Mouse (Mus musculus) kidney, embryonic 15.5 days (tissue): ENCODE data around the gene Flvcr1. TPM values are rescaled to one million over a fixed set of nuclear protein-coding genes. Genes with fewer than 3 reads are reported as not detected.
"Not testable (repeated sequence)": the region's sequence is repeated elsewhere in the genome, so short reads cannot be mapped to it uniquely, and the experiment has no call there.

ENCODE experiments used
- ATAC-seq: fragments of 200-750 bp; cut with Nextera tagmentation; replicated peaks from 2 replicates; pipeline ENCODE4 v1.8.0; 2017; ENCODE audit warnings: moderate TSS enrichment; ENCODE audit not compliant: low FRiP score
- H3K27ac ChIP-seq: fragments of 300-500 bp; sonication (generic); 2 replicates; pipeline ENCODE4 v1.5.1; 2015; ENCODE audit warnings: mild to moderate bottlenecking, inconsistent platforms
- H3K27me3 ChIP-seq: fragments of 300-500 bp; sonication (generic); 2 replicates; pipeline ENCODE4 v1.6.1; 2015; ENCODE audit warnings: inconsistent platforms
- H3K36me3 ChIP-seq: fragments of 300-500 bp; sonication (generic); 2 replicates; pipeline ENCODE4 v1.6.1; 2015; ENCODE audit warnings: inconsistent platforms
- H3K4me1 ChIP-seq: fragments of 300-500 bp; sonication (generic); 2 replicates; pipeline ENCODE4 v1.6.1; 2015; ENCODE audit warnings: inconsistent platforms
- H3K4me2 ChIP-seq: fragments of 300-500 bp; sonication (generic); 2 replicates; pipeline ENCODE4 v1.6.1; 2015; ENCODE audit warnings: moderate library complexity, mild to moderate bottlenecking, inconsistent platforms
- H3K4me3 ChIP-seq: fragments of 300-500 bp; sonication (generic); replicated peaks from 2 replicates; pipeline ENCODE4 v1.5.1; 2015; ENCODE audit warnings: mild to moderate bottlenecking, inconsistent platforms
- H3K9ac ChIP-seq: fragments of 300-500 bp; sonication (generic); 2 replicates; pipeline ENCODE4 v1.6.1; 2015; ENCODE audit warnings: mild to moderate bottlenecking, inconsistent platforms
- H3K9me3 ChIP-seq: fragments of 300-500 bp; sonication (generic); replicated peaks from 2 replicates; pipeline ENCODE4 v1.6.1; 2016; ENCODE audit warnings: inconsistent platforms
- WGBS: fragments of 180-500 bp; shearing (Covaris S2); methylation state at CpG from one replicate; pipeline ENCODE4 v1.1.7; 2015; ENCODE audit warnings: mixed read lengths; 5-methylcytosine and 5-hydroxymethylcytosine counted together
- polyA plus RNA-seq: library from polyadenylated mRNA; unstranded; fragments of >200 nt; fragmentation: Nextera tagmentation; extraction: Ambion mirVana; gene quantifications from 2 replicates; pipeline ENCODE4 v1.2.1, GENCODE M21; 2015

The Flvcr1 gene
- polyA plus RNA-seq, 1 experiment from 2014 or later = 6.7 TPM

GRCm38 (mm10) chr1:191036554-191037334, 10.8 kb upstream of the Flvcr1 start, which contains the start of gene Spata45:
Spata45 (plus strand) TSS chr1:191036639.
- no peaks in the 10 kb centered on the region for H3K36me3 ChIP-seq
- 77% methylated on average over 6 of the region's 6 CpGs for WGBS
- no peak within 1 kb of the TSS for H3K9ac ChIP-seq
- H3K4me2 ChIP-seq = no peak within 1 kb of the TSS
- no peaks in the 10 kb centered on the region for H3K9me3 ChIP-seq
- no peaks in the 10 kb centered on the region for H3K27me3 ChIP-seq
- no peak for ATAC-seq
- no peak within 1 kb of the TSS for H3K27ac ChIP-seq
- H3K4me1 ChIP-seq = no peaks in the 10 kb centered on the region
- H3K4me3 ChIP-seq = no peak within 1 kb of the TSS

- H3K4me3 ChIP-seq = no peak overlapping the region
- H3K27me3 ChIP-seq = no peaks in the 10 kb centered on the region
- no peaks in the 10 kb centered on the region for H3K4me1 ChIP-seq
- WGBS = 56% methylated on average over 4 of the region's 4 CpGs
- H3K27ac ChIP-seq = no peak overlapping the region
- no peak overlapping the region for H3K4me2 ChIP-seq
- H3K9ac ChIP-seq = no peak overlapping the region
- H3K36me3 ChIP-seq = no peaks in the 10 kb centered on the region
- no peaks in the 10 kb centered on the region for H3K9me3 ChIP-seq
- ATAC-seq = no peak
Observed at GRCm38 (mm10) chr1:191035649-191036048, 9.7 kb upstream of the Flvcr1 start.

- not testable (repeated sequence) for H3K4me1 ChIP-seq, H3K4me3 ChIP-seq, H3K36me3 ChIP-seq, H3K27ac ChIP-seq, H3K9ac ChIP-seq, H3K4me2 ChIP-seq, H3K9me3 ChIP-seq, H3K27me3 ChIP-seq, ATAC-seq
- WGBS = 77% methylated on average over 6 of the region's 6 CpGs
Observed at GRCm38 (mm10) chr1:191030922-191031425, 5.0 kb upstream of the Flvcr1 start.

GRCm38 (mm10) chr1:191030182-191030581, 4.2 kb upstream of the Flvcr1 start:
- Histone ChIP-seq H3K27ac (0 out of 2 replicates have a peak overlapping the region, but pooled peaks have one; percentile 54), H3K9ac (no peak overlapping the region), H3K36me3 (no peaks in the 10 kb centered on the region), H3K4me3 (no peak overlapping the region), H3K9me3 (no peaks in the 10 kb centered on the region), H3K4me1 (peaks cover 11% of the 10 kb centered on the region), H3K27me3 (no peaks in the 10 kb centered on the region), H3K4me2 (0 out of 2 replicates have a peak overlapping the region, but pooled peaks have one; percentile 3)
- no peak for ATAC-seq
- WGBS = 60% methylated on average over 10 of the region's 10 CpGs

GRCm38 (mm10) chr1:191025016-191026012, 644 bp downstream of the Flvcr1 start:
- H3K4me3 ChIP-seq = peak overlapping the region; percentile 85
- H3K27ac ChIP-seq = peak overlapping the region; percentile 80
- ATAC-seq = peak; percentile 45; the same call in 1 of the 2 replicates
- no peaks in the 10 kb centered on the region for H3K9me3 ChIP-seq
- H3K9ac ChIP-seq = peak overlapping the region; percentile 85
- 2% methylated on average over 69 of the region's 69 CpGs for WGBS
- H3K27me3 ChIP-seq = no peaks in the 10 kb centered on the region
- H3K4me2 ChIP-seq = peak overlapping the region; percentile 93
- peaks cover 17% of the 10 kb centered on the region for H3K4me1 ChIP-seq
- H3K36me3 ChIP-seq = 0 out of 2 replicates have a peak, but pooled peaks cover 13% of the 10 kb centered on the region

GRCm38 (mm10) chr1:191023806-191024205, 2.2 kb downstream of the Flvcr1 start:
- ATAC-seq, H3K27me3 ChIP-seq, H3K9ac ChIP-seq, H3K4me3 ChIP-seq, H3K27ac ChIP-seq, H3K9me3 ChIP-seq, H3K4me2 ChIP-seq: not testable (repeated sequence)
- peaks cover 17% of the 10 kb centered on the region for H3K4me1 ChIP-seq
- H3K36me3 ChIP-seq = peaks cover 18% of the 10 kb centered on the region; the same call in 1 of the 2 replicates
- WGBS = 88% methylated on average over 6 of the region's 6 CpGs

GRCm38 (mm10) chr1:191023140-191023539, 2.8 kb downstream of the Flvcr1 start:
- no peak for ATAC-seq
- Histone ChIP-seq H3K4me3 (no peak overlapping the region), H3K36me3 (peaks cover 18% of the 10 kb centered on the region; the same call in 1 of the 2 replicates), H3K9ac (no peak overlapping the region), H3K4me2 (no peak overlapping the region), H3K4me1 (peaks cover 17% of the 10 kb centered on the region), H3K27ac (no peak overlapping the region), H3K9me3 (no peaks in the 10 kb centered on the region), H3K27me3 (no peaks in the 10 kb centered on the region)
- 82% methylated on average over 2 of the region's 2 CpGs for WGBS

- H3K9ac ChIP-seq = no peak overlapping the region
- no peak overlapping the region for H3K27ac ChIP-seq
- H3K27me3 ChIP-seq = no peaks in the 10 kb centered on the region
- H3K4me2 ChIP-seq = no peak overlapping the region
- 76% methylated on average over 7 of the region's 7 CpGs for WGBS
- H3K9me3 ChIP-seq = no peaks in the 10 kb centered on the region
- no peak for ATAC-seq
- peaks cover 9% of the 10 kb centered on the region for H3K4me1 ChIP-seq
- H3K4me3 ChIP-seq = no peak overlapping the region
- H3K36me3 ChIP-seq = peaks cover 24% of the 10 kb centered on the region
Observed at GRCm38 (mm10) chr1:191021016-191021415, 4.9 kb downstream of the Flvcr1 start.

GRCm38 (mm10) chr1:191020217-191020924, 5.6 kb downstream of the Flvcr1 start:
- Histone ChIP-seq H3K4me2 (no peak overlapping the region), H3K4me1 (peaks cover 8% of the 10 kb centered on the region), H3K27ac (no peak overlapping the region), H3K4me3 (no peak overlapping the region), H3K27me3 (no peaks in the 10 kb centered on the region), H3K36me3 (peaks cover 25% of the 10 kb centered on the region), H3K9ac (no peak overlapping the region), H3K9me3 (no peaks in the 10 kb centered on the region)
- WGBS = 79% methylated on average over 3 of the region's 3 CpGs
- no peak for ATAC-seq

GRCm38 (mm10) chr1:191019803-191020202, 6.2 kb downstream of the Flvcr1 start:
- Histone ChIP-seq H3K9me3 (no peaks in the 10 kb centered on the region), H3K27me3 (no peaks in the 10 kb centered on the region), H3K9ac (no peak overlapping the region), H3K4me1 (peaks cover 2% of the 10 kb centered on the region), H3K27ac (no peak overlapping the region), H3K36me3 (peaks cover 30% of the 10 kb centered on the region), H3K4me3 (no peak overlapping the region), H3K4me2 (no peak overlapping the region)
- 93% methylated on average over 5 of the region's 5 CpGs for WGBS
- no peak for ATAC-seq

GRCm38 (mm10) chr1:191014271-191014670, 11.7 kb downstream of the Flvcr1 start:
- H3K36me3 ChIP-seq = peaks cover 63% of the 10 kb centered on the region
- H3K9ac ChIP-seq = no peak overlapping the region
- no peak overlapping the region for H3K4me2 ChIP-seq
- H3K9me3 ChIP-seq = no peaks in the 10 kb centered on the region
- no peaks in the 10 kb centered on the region for H3K27me3 ChIP-seq
- no peak overlapping the region for H3K27ac ChIP-seq
- no peak overlapping the region for H3K4me3 ChIP-seq
- ATAC-seq = no peak
- no peaks in the 10 kb centered on the region for H3K4me1 ChIP-seq
- 88% methylated on average over 3 of the region's 3 CpGs for WGBS
